Mouse (Mus musculus) brain, embryonic 14.5 days (tissue): ENCODE measurements at regions not wholly inside any gene's neighbourhood (a gene's known extent, or its start where the extent isn't known, plus 50 kb on each side); places are given as distances from the start of the nearest gene placed in this dataset.

ENCODE experiments used
- CTCF ChIP-seq: fragments of 200-500 bp; IDR thresholded peaks from 2 replicates; pipeline ENCODE4 v1.5.1; 2012; ENCODE audit warnings: inconsistent platforms, mild to moderate bottlenecking, moderate library complexity, borderline replicate concordance; ENCODE audit not compliant: insufficient read depth, insufficient read length; ENCODE audit errors: extremely low read depth
- POLR2A ChIP-seq: fragments of 200-500 bp; IDR thresholded peaks from 2 replicates; pipeline ENCODE4 v1.6.1; 2012; ENCODE audit warnings: mild to moderate bottlenecking, inconsistent platforms, borderline replicate concordance; ENCODE audit not compliant: poor library complexity, insufficient read depth, insufficient read length, severe bottlenecking; ENCODE audit errors: extremely low read depth

DNA sequence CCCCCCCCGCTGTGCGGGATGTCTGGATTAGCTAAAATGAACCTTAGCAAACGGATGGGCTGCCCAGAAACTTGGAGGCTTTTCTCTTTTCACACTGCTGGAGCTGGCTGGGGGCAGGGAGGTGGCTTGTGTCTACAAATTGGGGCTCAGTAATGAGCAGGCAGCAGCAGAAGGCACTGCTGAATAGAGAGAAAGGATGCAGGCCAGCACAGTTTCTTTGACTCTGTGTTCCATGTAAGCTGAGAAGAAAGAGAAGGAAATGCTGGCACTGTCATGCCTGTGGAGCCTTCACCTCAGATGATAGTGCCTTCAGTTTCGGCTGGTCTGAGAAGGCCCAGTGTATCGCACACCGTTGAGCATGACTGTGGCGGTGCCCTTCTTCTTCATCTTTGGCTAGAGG is 305.6 kb upstream of the Adgrl2 start:
- TF ChIP-seq POLR2A (no peak), CTCF (no peak)
